Mouse (Mus musculus) liver, embryonic 16.5 days (tissue): ENCODE measurements at regions not wholly inside any gene's neighbourhood (a gene's known extent, or its start where the extent isn't known, plus 50 kb on each side); places are given as distances from the start of the nearest gene placed in this dataset.

Source experiments
- ATAC-seq: fragments of 200-750 bp; cut with Nextera tagmentation; 2 replicates; pipeline ENCODE4 v1.8.0; 2017; ENCODE audit warnings: low read depth, mild to moderate bottlenecking, moderate number of reproducible peaks, moderate library complexity
- H3K27ac ChIP-seq: fragments of 300-500 bp; sonication (generic); 2 replicates; pipeline ENCODE4 v1.5.1; 2014; ENCODE audit warnings: mild to moderate bottlenecking, low read length
- H3K27me3 ChIP-seq: fragments of 300-500 bp; sonication (generic); 2 replicates; pipeline ENCODE4 v1.6.1; 2014; ENCODE audit warnings: low read depth, low read length, mixed read lengths; ENCODE audit not compliant: control insufficient read depth, insufficient read depth
- H3K36me3 ChIP-seq: fragments of 300-500 bp; sonication (generic); 2 replicates; pipeline ENCODE4 v1.6.1; 2014; ENCODE audit warnings: mild to moderate bottlenecking; ENCODE audit not compliant: control insufficient read depth, insufficient read depth
- H3K4me1 ChIP-seq: fragments of 300-500 bp; sonication (generic); 2 replicates; pipeline ENCODE4 v1.6.1; 2014; ENCODE audit warnings: low read depth, low read length, mixed read lengths; ENCODE audit not compliant: control insufficient read depth
- H3K4me2 ChIP-seq: fragments of 300-500 bp; sonication (generic); 2 replicates; pipeline ENCODE4 v1.6.1; 2014; ENCODE audit warnings: low read depth, low read length, mixed read lengths
- H3K4me3 ChIP-seq: fragments of 300-500 bp; sonication (generic); 2 replicates; pipeline ENCODE4 v1.5.1; 2014; ENCODE audit warnings: low read depth, mild to moderate bottlenecking, low read length
- H3K9ac ChIP-seq: fragments of 300-500 bp; sonication (generic); 2 replicates; pipeline ENCODE4 v1.6.1; 2014; ENCODE audit warnings: low read depth, low read length
- H3K9me3 ChIP-seq: fragments of 300-500 bp; sonication (generic); replicated peaks from 2 replicates; pipeline ENCODE4 v1.6.1; 2016; ENCODE audit warnings: low read length; ENCODE audit not compliant: control insufficient read depth
- WGBS: fragments of 180-500 bp; shearing (Covaris S2); extraction: QIAGEN DNeasy Blood & Tissue Kit; methylation state at CpG from one replicate; pipeline ENCODE4 v1.1.7; 2014; ENCODE audit not compliant: insufficient replicate concordance; 5-methylcytosine and 5-hydroxymethylcytosine counted together

- no peaks in the 10 kb centered on the region for H3K27me3 ChIP-seq
- H3K9me3 ChIP-seq: no peaks in the 10 kb centered on the region
- ATAC-seq: no peak
- H3K4me1 ChIP-seq: no peaks in the 10 kb centered on the region
- 78% methylated on average over 2 of the region's 2 CpGs for WGBS
- no peak overlapping the region for H3K9ac ChIP-seq
- H3K4me3 ChIP-seq: no peak overlapping the region
- H3K4me2 ChIP-seq: no peak overlapping the region
- H3K27ac ChIP-seq: no peak overlapping the region
- H3K36me3 ChIP-seq: no peaks in the 10 kb centered on the region
These were observed 527.8 kb upstream of the Marcks start for GRCm38 (mm10) chr10:37666535-37666934.

- no peak overlapping the region for H3K4me3 ChIP-seq
- no peak overlapping the region for H3K27ac ChIP-seq
- no peak overlapping the region for H3K9ac ChIP-seq
- H3K4me1 ChIP-seq: no peaks in the 10 kb centered on the region
- H3K27me3 ChIP-seq: no peaks in the 10 kb centered on the region
- no peaks in the 10 kb centered on the region for H3K36me3 ChIP-seq
- ATAC-seq: no peak
- no peak overlapping the region for H3K4me2 ChIP-seq
- H3K9me3 ChIP-seq: no peaks in the 10 kb centered on the region
- 69% methylated on average over 7 of the region's 7 CpGs for WGBS
These were observed 498.4 kb upstream of the Marcks start for GRCm38 (mm10) chr10:37637001-37637562.

GRCm38 (mm10) chr10:37636421-37636820, 497.7 kb upstream of the Marcks start:
- Histone ChIP-seq H3K9me3 (no peaks in the 10 kb centered on the region), H3K4me1 (no peaks in the 10 kb centered on the region), H3K4me3 (no peak overlapping the region), H3K4me2 (no peak overlapping the region), H3K27me3 (no peaks in the 10 kb centered on the region), H3K9ac (no peak overlapping the region), H3K36me3 (no peaks in the 10 kb centered on the region), H3K27ac (no peak overlapping the region)
- WGBS: 75% methylated on average over 4 of the region's 4 CpGs
- no peak for ATAC-seq

- Histone ChIP-seq H3K9ac (no peak overlapping the region), H3K27me3 (no peaks in the 10 kb centered on the region), H3K4me2 (no peak overlapping the region), H3K36me3 (no peaks in the 10 kb centered on the region), H3K4me3 (no peak overlapping the region), H3K27ac (no peak overlapping the region), H3K4me1 (no peaks in the 10 kb centered on the region), H3K9me3 (no peaks in the 10 kb centered on the region)
- WGBS: 67% methylated on average over 1 of the region's 1 CpGs
- no peak for ATAC-seq
These were observed 491.7 kb upstream of the Marcks start for GRCm38 (mm10) chr10:37630403-37630802.

- Histone ChIP-seq H3K4me1 (no peaks in the 10 kb centered on the region), H3K4me3 (no peak overlapping the region), H3K4me2 (no peak overlapping the region), H3K36me3 (no peaks in the 10 kb centered on the region), H3K9me3 (no peaks in the 10 kb centered on the region), H3K9ac (no peak overlapping the region), H3K27ac (no peak overlapping the region), H3K27me3 (no peaks in the 10 kb centered on the region)
- 61% methylated on average over 3 of the region's 3 CpGs for WGBS
- no peak for ATAC-seq
These were observed 489.2 kb upstream of the Marcks start for GRCm38 (mm10) chr10:37627900-37628299.

GRCm38 (mm10) chr10:37626758-37627201, 488.1 kb upstream of the Marcks start:
- Histone ChIP-seq H3K27ac (no peak overlapping the region), H3K36me3 (no peaks in the 10 kb centered on the region), H3K4me3 (no peak overlapping the region), H3K4me1 (no peaks in the 10 kb centered on the region), H3K27me3 (no peaks in the 10 kb centered on the region), H3K9ac (no peak overlapping the region), H3K4me2 (no peak overlapping the region), H3K9me3 (no peaks in the 10 kb centered on the region)
- 58% methylated on average over 5 of the region's 5 CpGs for WGBS
- ATAC-seq: no peak

- H3K27me3 ChIP-seq: no peaks in the 10 kb centered on the region
- H3K36me3 ChIP-seq: no peaks in the 10 kb centered on the region
- no peak overlapping the region for H3K4me2 ChIP-seq
- no peak overlapping the region for H3K9ac ChIP-seq
- no peaks in the 10 kb centered on the region for H3K4me1 ChIP-seq
- H3K27ac ChIP-seq: no peak overlapping the region
- WGBS: 22% methylated on average over 1 of the region's 1 CpGs
- no peak for ATAC-seq
- no peaks in the 10 kb centered on the region for H3K9me3 ChIP-seq
- H3K4me3 ChIP-seq: no peak overlapping the region
These were observed 487.4 kb upstream of the Marcks start for GRCm38 (mm10) chr10:37625972-37626757.

GRCm38 (mm10) chr10:37623041-37623440, 484.3 kb upstream of the Marcks start:
- Histone ChIP-seq H3K4me2 (no peak overlapping the region), H3K4me3 (no peak overlapping the region), H3K4me1 (no peaks in the 10 kb centered on the region), H3K27ac (no peak overlapping the region), H3K9me3 (no peaks in the 10 kb centered on the region), H3K36me3 (no peaks in the 10 kb centered on the region), H3K27me3 (no peaks in the 10 kb centered on the region), H3K9ac (no peak overlapping the region)
- ATAC-seq: no peak

GRCm38 (mm10) chr10:37618606-37619005, 479.9 kb upstream of the Marcks start:
- Histone ChIP-seq H3K27ac (no peak overlapping the region), H3K27me3 (no peaks in the 10 kb centered on the region)
- WGBS: 47% methylated on average over 1 of the region's 1 CpGs

More at GRCm38 (mm10) chr10:37618606-37619005, 479.9 kb upstream of the Marcks start:
- Histone ChIP-seq H3K36me3 (no peaks in the 10 kb centered on the region), H3K4me2 (no peak overlapping the region), H3K9ac (no peak overlapping the region), H3K4me1 (no peaks in the 10 kb centered on the region), H3K9me3 (no peaks in the 10 kb centered on the region), H3K4me3 (no peak overlapping the region)
- ATAC-seq: no peak
